Mouse (Mus musculus) ES-E14 (cell line): ENCODE measurements around the gene Esr1. TPM values are rescaled to one million over a fixed set of nuclear protein-coding genes. Genes with fewer than 3 reads are reported as not detected.

Experiments used
- DNase-seq: peaks from one replicate; pipeline ENCODE4 v3.0.0-alpha.2; 2013; ENCODE audit warnings: low read depth, low spot score
- H3K27ac ChIP-seq: 2 replicates; pipeline ENCODE4 v1.5.1; 2012; ENCODE audit warnings: low read depth, mild to moderate bottlenecking, low read length, moderate library complexity, mixed read lengths; ENCODE audit not compliant: poor library complexity, insufficient read depth, severe bottlenecking
- H3K36me3 ChIP-seq: 2 replicates; pipeline ENCODE4 v1.6.1; 2012; ENCODE audit warnings: mild to moderate bottlenecking, low read length, moderate library complexity, mixed read lengths; ENCODE audit not compliant: control insufficient read depth, poor library complexity, insufficient read depth, severe bottlenecking
- H3K4me1 ChIP-seq, 2 experiments: fragments of 150-350 bp in 1 of 2; sonication (generic) in 1 of 2; 2 replicates each; pipeline ENCODE4 v1.6.1; 2012; ENCODE audit warnings: low read length in 2 of 2, mild to moderate bottlenecking in 1 of 2, mixed read lengths in 1 of 2; ENCODE audit not compliant: control insufficient read depth in 2 of 2, insufficient read depth in 2 of 2, poor library complexity in 1 of 2
- H3K4me3 ChIP-seq, 2 experiments: fragments of 150-350 bp in 1 of 2; sonication (generic) in 1 of 2; 2 replicates each; pipeline ENCODE4 v1.5.1; 2012; ENCODE audit warnings: low read length in 2 of 2, low read depth in 1 of 2, mild to moderate bottlenecking in 1 of 2, mixed read lengths in 1 of 2; ENCODE audit not compliant: insufficient read depth in 1 of 2, poor library complexity in 1 of 2, severe bottlenecking in 1 of 2
- H3K9ac ChIP-seq: 2 replicates; pipeline ENCODE4 v1.6.1; 2012; ENCODE audit warnings: low read depth, mild to moderate bottlenecking, low read length, mixed read lengths; ENCODE audit not compliant: poor library complexity, insufficient read depth, severe bottlenecking
- H3K9me3 ChIP-seq: fragments of 150-350 bp; sonication (generic); 2 replicates; pipeline ENCODE4 v1.6.1; 2012; ENCODE audit warnings: low read depth, mild to moderate bottlenecking, low read length; ENCODE audit not compliant: control insufficient read depth, insufficient read depth
- CHD2 ChIP-seq: IDR thresholded peaks from 2 replicates; pipeline ENCODE4 v1.6.1; 2014; ENCODE audit warnings: mild to moderate bottlenecking, low read depth, low read length, inconsistent platforms
- HCFC1 ChIP-seq: IDR thresholded peaks from 2 replicates; pipeline ENCODE4 v1.6.1; 2012; ENCODE audit warnings: low read length, inconsistent platforms, borderline replicate concordance; ENCODE audit not compliant: insufficient read depth
- MAFK ChIP-seq: IDR thresholded peaks from 2 replicates; pipeline ENCODE4 v1.6.1; 2014; ENCODE audit warnings: mild to moderate bottlenecking, low read depth, low read length, inconsistent platforms; ENCODE audit not compliant: insufficient read depth
- ZC3H11A ChIP-seq: IDR thresholded peaks from 2 replicates; pipeline ENCODE4 v1.6.1; 2012; ENCODE audit warnings: low read depth, mild to moderate bottlenecking, inconsistent platforms, low read length, borderline replicate concordance
- ZNF384 ChIP-seq: IDR thresholded peaks from 2 replicates; pipeline ENCODE4 v1.6.1; 2012; ENCODE audit warnings: low read depth, low read length, inconsistent platforms
- in situ Hi-C, 2 experiments: fragments of 600-800 bp; cut with MboI; formaldehyde crosslinking; loops; one replicate each; pipeline ENCODE4 v1.15.1; 2025; ENCODE audit warnings: low sequenced_read_pairs in 2 of 2, inconsistent platforms in 1 of 2; ENCODE audit not compliant: unreplicated experiment in 2 of 2
- total RNA-seq: library from RNA; depleted of rRNA; stranded (reverse); fragments of 300-350 nt; gene quantifications from 2 replicates; pipeline ENCODE4 v1.2.3, GENCODE M21; 2012

Esr1 gene
- total RNA-seq, 1 experiment: 0.09 TPM

- no peaks in the 10 kb centered on the region for H3K9me3 ChIP-seq
- H3K27ac ChIP-seq: no peak overlapping the region
- DNase-seq: no peak
- in situ Hi-C loops: no loop called here
- H3K9ac ChIP-seq: no peak overlapping the region
- H3K4me1 ChIP-seq: no peaks in the 10 kb centered on the region
- TF ChIP-seq CHD2: no peak
- no peak for TF ChIP-seq HCFC1
- TF ChIP-seq ZNF384: no peak
- TF ChIP-seq MAFK: no peak
- TF ChIP-seq ZC3H11A: no peak
- no peaks in the 10 kb centered on the region for H3K36me3 ChIP-seq
- H3K4me3 ChIP-seq: no peak overlapping the region
Observed at GRCm38 (mm10) chr10:4629314-4629713, 17.9 kb downstream of the Esr1 start.

GRCm38 (mm10) chr10:4632211-4632704 lies 20.9 kb downstream of the Esr1 start:
- no peaks in the 10 kb centered on the region for H3K9me3 ChIP-seq
- H3K4me1 ChIP-seq: no peaks in the 10 kb centered on the region
- H3K27ac ChIP-seq: no peak overlapping the region
- in situ Hi-C loops: no loop called here
- H3K9ac ChIP-seq: no peak overlapping the region
- DNase-seq: no peak
- no peaks in the 10 kb centered on the region for H3K36me3 ChIP-seq
- TF ChIP-seq MAFK: no peak
- no peak for TF ChIP-seq HCFC1
- no peak for TF ChIP-seq CHD2
- TF ChIP-seq ZNF384: no peak
- TF ChIP-seq ZC3H11A: no peak
- H3K4me3 ChIP-seq: no peak overlapping the region

- no peak for DNase-seq
- H3K4me1 ChIP-seq: no peaks in the 10 kb centered on the region
- H3K9ac ChIP-seq: no peak overlapping the region
- TF ChIP-seq ZNF384: no peak
- no peak for TF ChIP-seq HCFC1
- no peak for TF ChIP-seq MAFK
- TF ChIP-seq CHD2: no peak
- TF ChIP-seq ZC3H11A: no peak
- H3K4me3 ChIP-seq: no peak overlapping the region
- H3K36me3 ChIP-seq: no peaks in the 10 kb centered on the region
- no peaks in the 10 kb centered on the region for H3K9me3 ChIP-seq
- in situ Hi-C loops: no loop called here
- no peak overlapping the region for H3K27ac ChIP-seq
Observed at GRCm38 (mm10) chr10:4633287-4634030, 22.1 kb downstream of the Esr1 start.

- Histone ChIP-seq H3K4me1 (no peaks in the 10 kb centered on the region), H3K27ac (no peak overlapping the region), H3K9me3 (no peaks in the 10 kb centered on the region), H3K4me3 (no peak overlapping the region), H3K9ac (no peak overlapping the region), H3K36me3 (no peaks in the 10 kb centered on the region)
- TF ChIP-seq CHD2: no peak
- no peak for TF ChIP-seq HCFC1
- no peak for TF ChIP-seq ZNF384
- no peak for DNase-seq
- in situ Hi-C loops: no loop called here
Observed at GRCm38 (mm10) chr10:4635740-4636139, 24.3 kb downstream of the Esr1 start.
